ENCODE assay signal across 8 mouse cellular contexts in genomic region chr17:23802746-23803365, GRCm38 (mm10). TPM values are rescaled to one million over a fixed set of nuclear protein-coding genes. Genes with fewer than 3 reads are reported as not detected.
DNase-seq lines count a peak whose midpoint lies in the region; ATAC-seq and TF ChIP-seq lines count a peak whose summit lies in the region.

No protein-coding gene starts in this region.

- H3K27me3 ChIP-seq in embryonic facial prominence, embryonic 14.5 days (replicated peaks; ENCODE audit: control insufficient read depth, insufficient read depth, low read length), result no peaks in the 10 kb centered on the region
- no peaks in the 10 kb centered on the region for H3K27me3 ChIP-seq in heart, adult 2 months (ENCODE audit: control insufficient read depth, insufficient read depth, low read length)
- H3K27me3 ChIP-seq in limb, embryonic 13.5 days, result no peaks in the 10 kb centered on the region
- no peaks in the 10 kb centered on the region for H3K27me3 ChIP-seq in midbrain, embryonic 16.5 days (ENCODE audit: control insufficient read depth, insufficient read depth, low read depth, low read length)

- WGBS in embryonic facial prominence, embryonic 14.5 days, result under 1% methylated on average over 54 of the region's 60 CpGs
- WGBS in heart, adult 2 months, result under 1% methylated on average over 60 of the region's 60 CpGs
- under 1% methylated on average over 60 of the region's 60 CpGs for WGBS in limb, embryonic 13.5 days
- under 1% methylated on average over 59 of the region's 60 CpGs for WGBS in midbrain, embryonic 16.5 days

- DNase-seq in 3T3-L1 (ENCODE audit: low read depth, low spot score), result peak; percentile 99
- DNase-seq in adrenal gland, postnatal 4 days (ENCODE audit: low spot score in 2 of 2), result peak; percentile 79 to 89
- peak; percentile 100 for DNase-seq in embryonic facial prominence, embryonic 14.5 days (ENCODE audit: low spot score)
- peak; percentile 95 to 99 for DNase-seq in heart, adult 2 months
- peak; percentile 98 to 99 for DNase-seq in kidney, adult 8-10 months
- peak; percentile 91 to 97 for DNase-seq in spleen, postnatal 10 days (ENCODE audit: low spot score in 2 of 2)

- intact Hi-C loops in heart, adult 2 months (cut with DNase I), result loop anchor here (1.0 kb wide), 1 partner anchor 26 kb away; the partner anchor contains the start of gene Elob

- TF ChIP-seq EP300 in heart, adult 2 months (IDR thresholded peaks at IDR 0.05; ENCODE audit: insufficient read depth, low read depth, low read length), result peak; percentile 84

- peak overlapping the region; percentile 99 for H3K9ac ChIP-seq in embryonic facial prominence, embryonic 14.5 days (ENCODE audit: low read depth, low read length)
- peak overlapping the region; percentile 88 for H3K9ac ChIP-seq in heart, adult 2 months (ENCODE audit: low read depth, low read length)
- peak overlapping the region; percentile 99 for H3K9ac ChIP-seq in limb, embryonic 13.5 days
- H3K9ac ChIP-seq in midbrain, embryonic 16.5 days (ENCODE audit: low read depth, low read length), result peak overlapping the region; percentile 92

- 0 out of 2 replicates have a peak, but pooled peaks cover 4% of the 10 kb centered on the region for H3K9me3 ChIP-seq in embryonic facial prominence, embryonic 14.5 days (ENCODE audit: control insufficient read depth, low read length)
- H3K9me3 ChIP-seq in limb, embryonic 13.5 days, result no peaks in the 10 kb centered on the region
- H3K9me3 ChIP-seq in midbrain, embryonic 16.5 days (replicated peaks; ENCODE audit: control insufficient read depth, low read length, poor library complexity, severe bottlenecking), result no peaks in the 10 kb centered on the region

- peaks cover 12% of the 10 kb centered on the region; the same call in 1 of the 2 replicates for H3K36me3 ChIP-seq in embryonic facial prominence, embryonic 14.5 days (ENCODE audit: control insufficient read depth, insufficient read depth, low read length)
- peaks cover 21% of the 10 kb centered on the region for H3K36me3 ChIP-seq in heart, adult 2 months (ENCODE audit: control insufficient read depth, insufficient read depth, low read length)
- peaks cover 13% of the 10 kb centered on the region for H3K36me3 ChIP-seq in limb, embryonic 13.5 days
- H3K36me3 ChIP-seq in midbrain, embryonic 16.5 days (ENCODE audit: control insufficient read depth, insufficient read depth, low read length), result no peaks in the 10 kb centered on the region

- TF ChIP-seq CTCF in heart, adult 2 months (IDR thresholded peaks at IDR 0.05), result no peak

- peak; percentile 99 for ATAC-seq in embryonic facial prominence, embryonic 14.5 days (ENCODE audit: low read depth)
- ATAC-seq in limb, embryonic 13.5 days (ENCODE audit: low FRiP score, low read depth), result peak; percentile 99
- ATAC-seq in midbrain, embryonic 16.5 days, result peak; percentile 99

- peak overlapping the region; percentile 100 for H3K4me3 ChIP-seq in embryonic facial prominence, embryonic 14.5 days (ENCODE audit: low read depth, low read length)
- peak overlapping the region; percentile 86 for H3K4me3 ChIP-seq in heart, adult 2 months
- H3K4me3 ChIP-seq in limb, embryonic 13.5 days, result peak overlapping the region; percentile 99
- peak overlapping the region; percentile 83 for H3K4me3 ChIP-seq in midbrain, embryonic 16.5 days (ENCODE audit: low read depth, low read length)

- H3K27ac ChIP-seq in embryonic facial prominence, embryonic 14.5 days (replicated peaks; ENCODE audit: low read depth, low read length), result peak overlapping the region; percentile 99
- peak overlapping the region; percentile 90 for H3K27ac ChIP-seq in heart, adult 2 months
- H3K27ac ChIP-seq in limb, embryonic 13.5 days, result peak overlapping the region; percentile 97
- peak overlapping the region; percentile 98 for H3K27ac ChIP-seq in midbrain, embryonic 16.5 days (ENCODE audit: low read length)

- H3K79me2 ChIP-seq in heart, adult 2 months (replicated peaks; ENCODE audit: control insufficient read depth, insufficient read depth, low read length), result peaks cover 3% of the 10 kb centered on the region; the same call in 1 of the 2 replicates

- peaks cover 25% of the 10 kb centered on the region for H3K4me1 ChIP-seq in embryonic facial prominence, embryonic 14.5 days (ENCODE audit: control insufficient read depth, insufficient read depth, low read length)
- peaks cover 9% of the 10 kb centered on the region for H3K4me1 ChIP-seq in heart, adult 2 months (ENCODE audit: control insufficient read depth, insufficient read depth, low read length)
- H3K4me1 ChIP-seq in limb, embryonic 13.5 days, result peaks cover 32% of the 10 kb centered on the region
- peaks cover 28% of the 10 kb centered on the region for H3K4me1 ChIP-seq in midbrain, embryonic 16.5 days (ENCODE audit: control insufficient read depth, insufficient read depth, low read length)

- TF ChIP-seq POLR2A in heart, adult 2 months (IDR thresholded peaks at IDR 0.05; ENCODE audit: insufficient read depth, low read depth, low read length), result peak; percentile 90

- H3K4me2 ChIP-seq in embryonic facial prominence, embryonic 14.5 days (ENCODE audit: low read depth, low read length), result peak overlapping the region; percentile 68
- H3K4me2 ChIP-seq in limb, embryonic 13.5 days (replicated peaks), result peak overlapping the region; percentile 95
- peak overlapping the region; percentile 53 for H3K4me2 ChIP-seq in midbrain, embryonic 16.5 days (ENCODE audit: low read length)

RNA-seq across cellular contexts. Expression of gene Srrm2, which starts 12.5 kb away (rescaled TPM):
- 100 to 1,000 TPM; 855 to 927 TPM for total RNA-seq in adrenal gland, postnatal 4 days (2021)
- polyA plus RNA-seq in embryonic facial prominence, embryonic 14.5 days (2014; fragmentation: Nextera tagmentation; extraction: Ambion mirVana), result 320 and 345 TPM in 2 replicates
- 100 to 1,000 TPM; 157 to 161 TPM for total RNA-seq in heart, adult 2 months (2021)
- polyA plus RNA-seq in heart, adult 2 months (2012; rRNA removed), result 318 and 320 TPM in 2 replicates
- polyA plus RNA-seq in limb, embryonic 13.5 days (2015; fragmentation: Nextera tagmentation; extraction: Ambion mirVana), result 606 and 615 TPM in 2 replicates
- polyA plus RNA-seq in midbrain, embryonic 16.5 days (2015; fragmentation: Nextera tagmentation; extraction: Ambion mirVana), result 467 and 529 TPM in 2 replicates

RNA-seq across cellular contexts. Expression of gene Flywch2, which starts 17.0 kb away (rescaled TPM):
- total RNA-seq in adrenal gland, postnatal 4 days (2021), result 10 to 100 TPM; 14.0 to 14.4 TPM
- 27.0 and 33.9 TPM in 2 replicates for polyA plus RNA-seq in embryonic facial prominence, embryonic 14.5 days (2014; fragmentation: Nextera tagmentation; extraction: Ambion mirVana)
- under 1 TPM; 0.27 to 0.50 TPM for total RNA-seq in heart, adult 2 months (2021)
- 1.3 and 1.5 TPM in 2 replicates for polyA plus RNA-seq in heart, adult 2 months (2012; rRNA removed)
- polyA plus RNA-seq in limb, embryonic 13.5 days (2015; fragmentation: Nextera tagmentation; extraction: Ambion mirVana), result 68.0 and 70.5 TPM in 2 replicates
- polyA plus RNA-seq in midbrain, embryonic 16.5 days (2015; fragmentation: Nextera tagmentation; extraction: Ambion mirVana), result 76.8 and 81.3 TPM in 2 replicates

RNA-seq across cellular contexts. Expression of gene Elob, which starts 26.1 kb away (rescaled TPM):
- total RNA-seq in adrenal gland, postnatal 4 days (2021), result 100 to 1,000 TPM; 364 to 381 TPM
- 1,099 and 1,112 TPM in 2 replicates for polyA plus RNA-seq in embryonic facial prominence, embryonic 14.5 days (2014; fragmentation: Nextera tagmentation; extraction: Ambion mirVana)
- 100 to 1,000 TPM; 325 to 371 TPM for total RNA-seq in heart, adult 2 months (2021)
- polyA plus RNA-seq in heart, adult 2 months (2012; rRNA removed), result 384 and 511 TPM in 2 replicates
- 1,219 and 1,256 TPM in 2 replicates for polyA plus RNA-seq in limb, embryonic 13.5 days (2015; fragmentation: Nextera tagmentation; extraction: Ambion mirVana)
- 1,162 and 1,206 TPM in 2 replicates for polyA plus RNA-seq in midbrain, embryonic 16.5 days (2015; fragmentation: Nextera tagmentation; extraction: Ambion mirVana)

RNA-seq across cellular contexts. Expression of gene Flywch1, which starts 31.5 kb away (rescaled TPM):
- 10 to 100 TPM; 60.9 to 62.4 TPM for total RNA-seq in adrenal gland, postnatal 4 days (2021)
- polyA plus RNA-seq in embryonic facial prominence, embryonic 14.5 days (2014; fragmentation: Nextera tagmentation; extraction: Ambion mirVana), result 62.9 and 74.7 TPM in 2 replicates
- 10 to 100 TPM; 39.4 to 40.1 TPM for total RNA-seq in heart, adult 2 months (2021)
- 25.9 and 33.4 TPM in 2 replicates for polyA plus RNA-seq in heart, adult 2 months (2012; rRNA removed)
- 103 and 107 TPM in 2 replicates for polyA plus RNA-seq in limb, embryonic 13.5 days (2015; fragmentation: Nextera tagmentation; extraction: Ambion mirVana)
- polyA plus RNA-seq in midbrain, embryonic 16.5 days (2015; fragmentation: Nextera tagmentation; extraction: Ambion mirVana), result 205 and 220 TPM in 2 replicates

RNA-seq across cellular contexts. Expression of gene Prss33, which starts 33.0 kb away (rescaled TPM):
- not detected for total RNA-seq in adrenal gland, postnatal 4 days (2021)
- polyA plus RNA-seq in embryonic facial prominence, embryonic 14.5 days (2014; fragmentation: Nextera tagmentation; extraction: Ambion mirVana), result 0.77 and 0.88 TPM in 2 replicates
- total RNA-seq in heart, adult 2 months (2021), result not detected
- not detected in 2 replicates for polyA plus RNA-seq in heart, adult 2 months (2012; rRNA removed)
- polyA plus RNA-seq in limb, embryonic 13.5 days (2015; fragmentation: Nextera tagmentation; extraction: Ambion mirVana), result not detected in 2 replicates
- 0.18 TPM in 1 of 2 replicates, not detected in the other for polyA plus RNA-seq in midbrain, embryonic 16.5 days (2015; fragmentation: Nextera tagmentation; extraction: Ambion mirVana)

Comparison
In these comparisons a context has a peak if more than half of its experiments do, and no peak if none do; other contexts are left out.
1. Peak in every context shown above with its lines: DNase-seq, ATAC-seq, H3K4me3 ChIP-seq and H3K27ac ChIP-seq.
2. RNA of gene Flywch2, which starts 17.0 kb away (polyA plus RNA-seq): 76.8 to 81.3 TPM in midbrain, embryonic 16.5 days, 68.0 to 70.5 TPM in limb, embryonic 13.5 days and 27.0 to 33.9 TPM in embryonic facial prominence, embryonic 14.5 days; 1.3 to 1.5 TPM in heart, adult 2 months; every median in the first group is over 10 times any median in the second.